Mouse (Mus musculus): ENCODE data around the gene Actn2.

Actn2 gene

DNA sequence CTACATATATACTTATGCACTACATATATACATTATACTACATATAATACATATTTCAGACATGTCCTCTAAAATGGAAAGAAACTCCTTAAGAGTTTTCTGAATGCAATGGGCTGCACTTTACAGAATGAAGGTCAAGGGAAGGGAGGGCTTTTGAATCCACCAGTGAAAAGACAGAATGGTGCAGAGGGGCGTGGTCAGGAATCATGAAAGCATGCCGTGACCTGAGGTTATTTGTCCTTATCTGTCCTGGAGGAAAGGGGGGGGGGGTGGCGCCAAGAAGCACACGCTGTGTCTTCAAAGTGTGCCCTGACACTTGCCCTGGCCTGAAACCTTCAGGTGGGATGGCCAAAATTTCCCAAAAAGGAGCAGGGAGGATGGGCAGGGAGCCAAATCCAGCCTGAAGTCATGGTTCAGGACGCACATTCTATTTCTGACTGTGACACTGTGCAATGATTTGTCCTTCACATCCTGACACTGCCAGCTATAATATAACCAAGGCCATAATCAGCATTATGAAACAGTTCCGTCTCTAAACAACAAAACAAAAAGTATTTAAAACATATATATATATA is 23.3 kb downstream of the Actn2 start:
- no peak for DNase-seq (ENCODE audit: extremely low spot score, low read depth, low spot score)

DNA sequence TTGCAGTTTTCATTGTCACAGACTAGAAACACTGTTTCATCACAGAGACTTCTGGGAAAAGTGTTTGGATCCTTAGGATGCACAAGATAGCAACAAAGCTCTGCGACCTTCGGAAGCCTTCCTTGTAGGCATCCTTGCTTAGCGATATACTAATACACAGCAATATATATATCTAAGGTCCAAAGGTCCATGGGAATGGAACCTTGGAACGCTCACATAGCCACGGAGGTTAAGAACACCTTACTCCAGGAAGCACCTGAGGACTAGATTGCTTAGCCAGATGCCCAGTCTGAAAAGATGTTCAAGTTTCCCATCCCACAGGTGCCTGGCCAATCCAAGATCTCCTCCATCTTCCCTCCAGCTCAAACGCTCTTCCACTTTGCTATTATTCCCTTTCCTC is 26.4 kb downstream of the Actn2 start:
- DNase-seq (ENCODE audit: extremely low spot score, low read depth, low spot score): no peak

GRCm38 (mm10) chr13:12311930-12312492 is 28.5 kb downstream of the Actn2 start:
- no peak for DNase-seq (ENCODE audit: extremely low spot score, low read depth, low spot score)

GRCm38 (mm10) chr13:12311371-12311770 is 29.2 kb downstream of the Actn2 start:
- DNase-seq (ENCODE audit: extremely low spot score, low read depth, low spot score): no peak

DNA sequence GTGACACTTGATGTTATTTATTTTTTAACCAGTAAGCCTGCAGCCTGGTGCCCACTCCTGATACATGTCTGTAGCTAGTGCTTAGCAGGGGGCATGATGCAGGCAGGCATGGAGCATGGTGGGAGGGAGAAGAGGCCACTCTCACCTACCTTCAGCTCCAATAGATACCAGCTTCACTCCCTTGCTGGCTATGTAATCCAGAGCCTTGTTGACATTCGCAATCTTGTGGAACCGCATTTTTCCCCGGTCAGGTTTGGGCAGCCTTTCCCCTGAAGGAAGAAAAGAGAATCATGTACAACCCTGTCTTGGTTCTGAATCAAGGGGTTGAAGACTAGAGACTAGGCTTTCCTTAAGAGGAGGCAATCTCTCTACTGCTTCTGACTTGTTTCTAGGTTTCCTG is 31.1 kb downstream of the Actn2 start:
- no peak for DNase-seq (ENCODE audit: extremely low spot score, low read depth, low spot score)

DNA sequence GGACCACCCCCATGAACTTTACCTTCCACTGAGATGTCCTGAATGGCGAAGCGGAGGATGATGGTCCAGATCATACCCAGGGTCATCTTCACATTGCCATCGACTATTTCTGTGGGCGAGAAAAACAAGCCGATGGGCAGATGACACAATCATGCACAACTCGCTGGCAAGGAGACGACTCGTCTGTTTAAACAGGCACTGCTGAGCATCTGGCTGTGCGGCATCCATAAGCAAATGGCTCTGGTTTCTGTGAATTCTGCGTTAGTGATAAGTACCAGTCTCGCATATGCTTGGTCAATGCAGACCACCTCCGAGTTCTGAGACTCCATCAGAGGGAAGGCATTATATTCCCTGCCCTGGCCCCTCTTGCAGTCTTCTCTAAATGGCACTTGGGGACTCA is 31.7 kb downstream of the Actn2 start:
- DNase-seq (ENCODE audit: extremely low spot score, low read depth, low spot score): no peak

- no peak for DNase-seq (ENCODE audit: extremely low spot score, low read depth, low spot score)
These were observed 32.1 kb downstream of the Actn2 start for GRCm38 (mm10) chr13:12308473-12308872.

DNA sequence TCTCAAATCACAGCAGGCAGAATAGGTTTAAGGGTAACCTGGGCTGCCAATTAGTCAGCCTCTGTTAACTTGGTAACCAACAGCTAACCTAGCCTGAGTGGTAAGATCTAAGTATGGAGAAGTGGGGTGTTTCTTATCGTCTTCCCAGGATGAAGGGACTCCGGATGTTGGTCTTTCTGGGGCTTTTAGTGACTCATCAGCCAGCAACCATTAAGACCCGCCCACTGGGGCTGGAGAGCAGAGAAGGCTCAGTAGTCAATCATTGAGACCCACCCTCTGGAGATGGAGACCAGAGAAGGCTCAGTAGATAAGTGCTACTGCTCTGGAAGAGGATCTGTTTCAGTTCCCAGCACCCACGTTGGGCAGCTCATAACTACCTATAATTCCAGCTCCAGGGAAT is 33.3 kb downstream of the Actn2 start:
- DNase-seq (ENCODE audit: extremely low spot score, low read depth, low spot score): no peak

DNA sequence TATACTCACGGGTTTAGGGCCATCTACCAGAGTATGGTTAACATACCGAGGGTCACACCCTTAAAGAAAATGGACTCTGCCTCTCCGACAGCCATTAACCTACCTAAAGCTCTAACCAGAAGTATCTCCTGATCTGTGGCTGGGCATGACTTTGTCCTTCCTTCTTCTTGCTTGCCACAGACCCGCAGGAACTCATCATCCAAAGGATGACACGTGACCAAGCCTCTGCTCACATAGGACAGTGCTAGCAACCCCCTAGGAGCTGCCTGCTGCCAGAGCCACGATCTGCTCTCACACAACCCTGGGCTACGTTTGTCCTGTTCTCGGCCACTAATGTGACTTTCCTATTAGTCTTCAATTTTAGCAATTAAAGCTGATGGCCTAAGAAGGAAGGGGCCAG is 35.0 kb downstream of the Actn2 start:
- DNase-seq (ENCODE audit: extremely low spot score, low read depth, low spot score): no peak

- no peak for DNase-seq (ENCODE audit: extremely low spot score, low read depth, low spot score)
These were observed 35.6 kb downstream of the Actn2 start for GRCm38 (mm10) chr13:12304991-12305390.

- no peak for DNase-seq (ENCODE audit: extremely low spot score, low read depth, low spot score)
These were observed 42.8 kb downstream of the Actn2 start for GRCm38 (mm10) chr13:12297777-12298176.

GRCm38 (mm10) chr13:12296701-12297100 is 43.9 kb downstream of the Actn2 start:
- DNase-seq (ENCODE audit: extremely low spot score, low read depth, low spot score): no peak

DNA sequence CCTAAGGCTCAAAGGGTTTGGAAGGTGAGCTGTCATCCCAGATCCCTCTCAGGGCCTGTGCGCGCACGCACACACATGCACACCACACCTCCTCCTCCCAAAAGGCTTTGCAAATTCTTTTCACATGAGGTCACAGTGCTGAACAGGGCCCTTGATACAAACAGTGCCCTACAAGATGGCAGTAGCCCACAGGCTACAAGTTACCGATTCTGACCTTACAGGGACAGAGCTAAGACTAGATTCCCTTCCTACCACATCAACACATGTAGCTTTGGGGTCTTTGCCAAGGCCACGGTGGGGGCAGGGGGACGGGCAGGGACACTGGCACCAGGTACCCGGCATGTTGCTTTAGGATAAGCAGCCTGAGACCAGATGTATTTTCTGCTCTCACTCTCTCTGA is 46.8 kb downstream of the Actn2 start:
- no peak for DNase-seq (ENCODE audit: extremely low spot score, low read depth, low spot score)

GRCm38 (mm10) chr13:12290700-12291099 is 49.9 kb downstream of the Actn2 start:
- DNase-seq (ENCODE audit: extremely low spot score, low read depth, low spot score): no peak

DNA sequence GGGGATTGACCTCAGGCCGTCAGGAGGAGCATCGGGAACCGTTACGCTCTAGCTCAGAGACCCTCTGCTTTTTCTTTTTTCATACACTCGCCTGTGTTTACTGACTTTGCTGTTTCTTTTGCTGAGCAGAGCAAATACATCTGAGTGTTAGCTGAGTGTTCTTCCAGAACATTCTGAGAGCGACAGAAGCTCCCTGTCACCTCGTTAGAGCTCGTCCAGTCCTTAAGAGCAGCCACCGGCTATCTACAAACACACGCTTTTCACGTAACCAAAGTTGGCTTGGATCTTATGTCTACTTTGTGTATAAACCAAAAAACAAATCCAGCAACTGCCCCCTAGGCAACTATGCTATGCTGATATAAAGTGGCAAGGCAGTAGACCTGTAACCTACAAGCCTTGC is 56.0 kb downstream of the Actn2 start:
- no peak for DNase-seq (ENCODE audit: extremely low spot score, low read depth, low spot score)

GRCm38 (mm10) chr13:12283826-12284225 is 56.7 kb downstream of the Actn2 start:
- no peak for DNase-seq (ENCODE audit: extremely low spot score, low read depth, low spot score)

DNA sequence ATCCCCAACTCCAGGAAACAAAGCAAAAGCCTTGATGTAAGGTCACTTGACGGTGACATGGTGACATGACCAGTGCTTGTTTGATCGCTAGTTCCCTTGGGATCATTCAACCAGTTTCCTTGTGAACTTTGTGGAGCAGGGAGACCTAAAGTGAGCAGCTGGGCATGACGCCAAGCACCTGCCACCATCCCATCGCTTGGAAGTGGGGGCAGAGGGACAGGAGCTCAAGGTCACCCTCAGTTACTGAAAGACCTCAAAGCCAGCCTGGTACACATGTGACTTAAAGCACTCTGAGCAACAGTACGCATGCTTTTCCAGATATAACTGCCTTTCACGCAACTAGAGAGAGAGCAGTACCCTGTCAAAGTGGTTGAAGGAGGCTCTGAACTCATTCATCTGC is 65.8 kb downstream of the Actn2 start:
- DNase-seq (ENCODE audit: extremely low spot score, low read depth, low spot score): no peak

DNA sequence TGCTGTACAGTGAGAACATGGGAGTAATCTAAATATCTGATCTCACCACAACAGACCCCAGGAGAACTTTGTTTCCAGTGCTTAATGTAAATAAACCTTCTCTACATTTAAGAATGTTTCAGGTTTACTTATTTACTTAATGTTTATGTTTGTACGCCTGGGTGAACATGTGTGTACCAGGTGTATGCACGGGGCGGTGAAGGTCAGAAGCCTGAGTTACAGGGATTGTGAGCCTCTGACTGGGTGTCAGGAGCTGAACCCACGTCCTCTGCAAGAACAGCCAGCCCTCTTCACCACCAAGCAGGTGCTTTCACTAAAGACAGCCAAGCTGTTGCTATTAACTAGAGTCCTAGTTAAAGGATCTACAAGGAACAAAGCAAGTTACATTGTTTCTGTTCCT is 66.3 kb downstream of the Actn2 start:
- no peak for DNase-seq (ENCODE audit: extremely low spot score, low read depth, low spot score)

DNA sequence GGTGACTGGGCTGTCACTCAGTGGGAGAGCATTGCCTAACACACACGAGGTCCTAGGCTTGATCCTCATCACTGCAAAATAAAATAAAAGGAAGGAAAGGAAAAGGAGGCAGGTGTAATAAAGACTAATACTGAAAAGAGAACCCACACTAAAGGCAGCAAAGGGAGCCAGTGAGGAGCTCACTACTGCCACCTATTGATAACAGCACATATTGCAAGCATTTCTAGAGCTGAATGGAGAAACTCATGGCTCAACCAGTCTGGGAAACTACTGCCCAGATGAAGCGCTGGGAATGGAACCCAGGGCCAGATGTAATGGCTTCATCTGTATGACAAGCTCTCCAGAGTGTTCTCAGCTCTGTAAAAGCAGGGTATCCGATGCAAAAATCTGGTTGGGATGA is 67.6 kb downstream of the Actn2 start:
- no peak for DNase-seq (ENCODE audit: extremely low spot score, low read depth, low spot score)

DNA sequence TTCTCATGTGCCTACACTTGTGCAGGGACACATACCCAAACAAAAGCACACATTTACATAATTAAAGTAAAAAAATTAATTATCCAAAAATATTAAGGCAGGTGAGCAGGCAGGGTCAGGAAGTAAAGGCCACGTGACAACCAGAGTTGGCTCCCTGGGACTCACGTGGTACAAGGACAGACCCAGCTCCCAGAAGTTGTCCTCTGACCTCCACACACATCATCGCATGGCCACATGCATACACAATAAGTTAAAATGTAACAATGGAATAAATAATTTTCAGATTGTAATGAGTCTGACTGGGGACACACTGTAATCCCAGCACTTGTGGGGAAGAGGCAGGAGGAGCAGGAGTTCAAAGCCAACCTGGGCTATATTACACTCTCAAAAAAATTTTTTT is 72.6 kb downstream of the Actn2 start:
- DNase-seq (ENCODE audit: extremely low spot score, low read depth, low spot score): no peak

GRCm38 (mm10) chr13:12267097-12267496 is 73.5 kb downstream of the Actn2 start:
- no peak for DNase-seq (ENCODE audit: extremely low spot score, low read depth, low spot score)

GRCm38 (mm10) chr13:12263996-12264395 is 76.6 kb downstream of the Actn2 start:
- DNase-seq (ENCODE audit: extremely low spot score, low read depth, low spot score): no peak

DNA sequence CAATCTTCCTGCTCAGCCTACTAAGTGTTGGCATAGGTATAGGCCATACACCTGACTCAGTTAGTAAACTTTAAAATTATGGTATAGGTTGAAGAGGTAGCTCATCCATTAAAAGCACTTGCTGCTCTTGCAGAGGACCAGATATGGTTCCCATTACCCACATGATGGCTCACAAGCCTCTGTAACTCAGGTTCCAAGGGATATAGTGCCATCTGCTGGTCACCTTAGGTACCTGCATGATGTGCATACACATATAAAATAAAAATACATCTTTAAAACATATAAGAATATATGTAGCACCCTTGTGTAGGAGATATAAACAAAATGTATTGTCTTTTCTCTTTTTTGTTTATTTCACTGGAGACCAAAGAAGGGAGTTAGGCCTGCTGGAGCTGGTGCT is 79.1 kb downstream of the Actn2 start:
- no peak for DNase-seq (ENCODE audit: extremely low spot score, low read depth, low spot score)

Data from hindlimb bud, embryonic 11.5 days (tissue).